Mouse (Mus musculus) telencephalon, adult 2 months (tissue): Measurements from ENCODE around the gene Usp5.
A peak's percentile ranks its signal among the peaks of the same experiment; 100 is the strongest.
"Not testable (repeated sequence)": the region's sequence is repeated elsewhere in the genome, so short reads cannot be mapped to it uniquely, and the experiment has no call there.

Experiments
- DNase-seq: peaks from one replicate; pipeline ENCODE4 v3.0.0-alpha.2; 2011; ENCODE audit warnings: low read depth, low spot score

The Usp5 gene

DNA sequence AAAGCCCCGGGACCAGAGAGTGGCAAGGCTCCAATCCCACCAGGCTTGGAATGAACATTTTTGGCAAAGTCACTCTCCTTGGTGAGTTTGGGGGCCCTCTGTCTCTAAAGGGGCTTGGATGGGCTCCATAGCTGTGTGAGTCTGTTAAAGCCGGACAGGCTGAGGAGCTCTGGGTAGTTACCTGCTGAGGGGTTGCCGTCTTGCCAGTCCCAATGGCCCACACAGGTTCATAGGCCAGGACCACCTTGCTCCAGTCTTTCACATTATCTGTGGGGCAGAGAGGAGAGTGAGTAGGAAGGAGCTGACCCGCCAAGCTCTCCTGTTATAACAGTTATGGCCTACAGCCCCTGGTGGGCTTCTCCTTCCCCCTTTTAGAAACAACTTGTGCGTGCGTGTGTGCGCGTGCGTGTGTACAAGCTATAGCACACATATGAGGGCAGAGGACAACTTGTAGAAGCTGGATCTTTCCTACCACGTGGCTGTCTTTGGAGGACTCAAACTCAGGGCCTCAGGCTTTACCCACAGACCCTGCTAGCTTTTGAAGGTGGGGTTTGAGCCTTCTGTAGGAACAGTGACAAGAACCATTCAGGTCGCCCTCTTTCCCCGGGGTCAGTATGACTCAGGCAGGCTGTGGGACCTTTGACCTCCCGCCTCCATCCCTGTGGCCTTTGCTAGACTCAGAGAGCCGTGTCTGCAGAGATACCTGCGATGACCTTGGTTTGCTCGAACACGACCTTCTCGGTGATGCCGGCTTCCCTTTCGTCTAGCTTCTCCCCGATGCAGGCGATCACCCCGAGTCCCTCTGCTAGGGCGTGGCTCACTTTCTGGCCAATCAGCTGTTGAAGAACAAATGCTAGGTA is 17.4 kb downstream of the Usp5 start:
- DNase-seq = no peak

DNA sequence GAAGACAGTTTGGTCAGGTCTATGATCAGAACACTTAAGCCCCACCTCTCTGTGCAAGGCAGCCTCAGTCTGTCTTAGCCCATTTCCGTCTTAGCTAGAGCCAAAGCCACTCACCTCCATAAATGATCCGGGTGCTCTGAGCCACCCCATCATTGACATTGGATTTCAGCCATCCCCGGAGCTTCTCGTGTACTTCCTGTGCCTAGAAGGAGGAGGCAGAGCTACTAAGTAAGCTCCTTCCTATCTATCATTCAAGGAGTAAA is 17.9 kb downstream of the Usp5 start:
- DNase-seq = no peak

DNA sequence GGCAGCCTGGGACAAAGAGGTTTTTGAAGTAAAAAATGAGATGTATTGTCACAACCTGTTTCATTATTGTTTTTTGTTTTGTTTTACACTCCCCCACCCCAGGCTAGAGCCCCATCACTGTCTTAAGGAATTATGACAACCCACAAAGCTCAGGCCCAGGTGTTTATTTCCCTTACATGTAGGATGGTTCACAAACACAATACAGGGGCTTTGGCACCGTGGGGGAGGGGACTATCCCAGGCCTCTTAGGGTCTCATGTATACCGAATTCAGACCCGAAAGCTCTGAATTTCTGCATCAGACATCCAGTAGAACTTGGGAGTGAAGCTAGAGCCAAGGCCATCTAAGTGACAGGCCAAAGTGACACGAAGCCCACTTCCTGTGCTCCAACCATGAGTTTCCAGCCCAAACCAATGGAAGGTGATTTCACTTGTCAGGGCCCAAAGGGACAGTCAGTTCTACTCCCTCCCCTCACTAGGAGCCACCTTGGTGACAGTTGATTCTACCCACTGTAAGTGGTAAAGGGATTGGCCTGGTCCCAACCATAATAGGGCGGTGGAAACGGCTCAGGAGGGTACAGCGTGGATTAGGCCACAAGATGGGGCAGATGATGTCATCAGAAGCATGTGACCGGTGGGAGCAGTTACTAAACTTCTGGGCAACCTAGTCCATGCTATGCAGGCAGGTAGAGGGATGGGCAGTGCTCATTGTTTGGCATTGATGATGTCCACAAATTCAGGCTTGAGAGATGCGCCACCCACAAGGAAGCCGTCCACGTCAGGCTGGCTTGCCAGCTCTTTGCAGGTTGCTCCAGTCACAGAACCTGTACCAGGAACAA is 18.5 kb downstream of the Usp5 start:
- not testable (repeated sequence) for DNase-seq

DNA sequence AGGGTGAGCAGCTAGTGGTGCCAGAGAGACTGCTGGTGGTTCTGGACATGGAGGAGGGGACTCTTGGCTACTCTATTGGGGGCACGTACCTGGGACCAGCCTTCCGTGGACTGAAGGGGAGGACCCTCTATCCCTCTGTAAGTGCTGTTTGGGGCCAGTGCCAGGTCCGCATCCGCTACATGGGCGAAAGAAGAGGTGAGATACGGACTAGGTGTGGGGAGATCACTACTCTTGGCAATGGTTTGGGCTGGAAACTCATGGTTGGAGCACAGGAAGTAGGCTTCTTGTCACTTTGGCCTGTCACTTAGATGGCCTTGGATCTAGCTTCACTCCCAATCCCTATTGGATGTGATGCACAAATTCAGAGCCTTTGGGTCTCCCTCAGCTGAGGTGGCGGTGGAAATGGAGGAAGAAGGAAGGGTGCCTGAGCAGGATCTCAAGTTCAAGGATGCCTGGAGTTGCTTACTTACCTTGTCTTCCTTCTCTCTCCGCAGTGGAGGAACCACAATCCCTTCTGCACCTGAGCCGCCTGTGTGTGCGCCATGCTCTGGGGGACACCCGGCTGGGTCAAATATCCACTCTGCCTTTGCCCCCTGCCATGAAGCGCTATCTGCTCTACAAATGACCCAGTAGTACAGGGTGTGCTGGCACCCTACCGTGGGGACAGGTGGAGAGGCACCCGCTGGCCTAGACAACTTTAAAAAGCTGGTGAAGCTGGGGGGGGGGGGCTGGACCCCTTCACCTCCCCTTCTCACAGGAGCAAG is 19.3 kb downstream of the Usp5 start:
- DNase-seq = no peak

DNA sequence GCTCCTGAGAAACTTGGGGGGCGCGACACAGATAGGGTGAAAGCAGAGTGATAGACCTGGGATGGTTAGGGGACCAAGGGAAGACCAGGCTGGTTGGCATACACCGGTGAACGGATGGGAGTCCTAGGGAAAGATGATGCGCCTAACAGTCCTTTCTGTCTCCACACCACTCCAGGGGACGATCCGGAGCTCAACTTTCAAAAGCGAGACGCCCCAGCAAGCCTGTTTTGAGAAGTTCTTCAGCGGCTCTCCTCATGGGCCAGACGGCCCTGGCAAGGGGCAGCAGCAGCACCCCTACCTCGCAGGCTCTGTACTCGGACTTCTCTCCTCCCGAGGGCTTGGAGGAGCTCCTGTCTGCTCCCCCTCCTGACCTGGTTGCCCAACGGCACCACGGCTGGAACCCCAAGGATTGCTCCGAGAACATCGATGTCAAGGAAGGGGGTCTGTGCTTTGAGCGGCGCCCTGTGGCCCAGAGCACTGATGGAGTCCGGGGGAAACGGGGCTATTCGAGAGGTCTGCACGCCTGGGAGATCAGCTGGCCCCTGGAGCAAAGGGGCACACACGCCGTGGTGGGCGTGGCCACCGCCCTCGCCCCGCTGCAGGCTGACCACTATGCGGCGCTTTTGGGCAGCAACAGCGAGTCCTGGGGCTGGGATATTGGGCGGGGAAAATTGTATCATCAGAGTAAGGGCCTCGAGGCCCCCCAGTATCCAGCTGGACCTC is 20.1 kb downstream of the Usp5 start:
- DNase-seq = no peak

DNA sequence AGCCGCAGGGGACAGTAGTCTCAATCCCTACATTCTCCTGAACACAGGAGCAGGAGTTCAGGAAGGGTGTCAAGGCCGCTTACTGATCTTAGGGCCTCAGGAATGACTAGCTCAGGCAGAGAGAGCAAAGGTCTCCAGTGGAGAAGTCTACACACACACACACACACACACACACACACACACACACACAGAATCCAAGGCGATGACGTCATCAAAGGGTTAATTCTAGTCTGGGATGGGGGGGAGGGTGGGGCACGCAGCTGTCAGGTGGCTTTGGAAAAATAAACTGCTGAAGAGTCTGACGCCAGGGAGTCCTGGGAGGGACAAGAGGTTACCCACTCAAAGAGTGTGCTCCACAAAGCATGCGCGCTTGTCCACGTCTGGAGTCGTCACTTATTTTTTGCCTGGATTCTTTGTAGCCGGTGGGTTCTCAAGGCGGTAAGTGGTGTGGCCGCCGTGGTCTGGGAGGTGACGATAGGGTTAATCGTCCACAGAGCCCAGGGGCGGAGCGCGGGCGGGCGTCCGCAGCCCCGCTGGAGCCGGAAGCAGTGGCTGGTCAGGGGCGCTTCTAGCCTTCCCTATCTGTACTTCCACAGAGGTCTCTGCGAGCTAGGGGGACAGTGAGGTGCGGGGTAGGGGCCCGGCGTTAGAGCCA is 20.8 kb downstream of the Usp5 start, which contains the start of gene Spsb2:
TSS of gene Spsb2 (plus strand) at position 304 of the 655 bp plus-strand sequence.
- no peak for DNase-seq

DNA sequence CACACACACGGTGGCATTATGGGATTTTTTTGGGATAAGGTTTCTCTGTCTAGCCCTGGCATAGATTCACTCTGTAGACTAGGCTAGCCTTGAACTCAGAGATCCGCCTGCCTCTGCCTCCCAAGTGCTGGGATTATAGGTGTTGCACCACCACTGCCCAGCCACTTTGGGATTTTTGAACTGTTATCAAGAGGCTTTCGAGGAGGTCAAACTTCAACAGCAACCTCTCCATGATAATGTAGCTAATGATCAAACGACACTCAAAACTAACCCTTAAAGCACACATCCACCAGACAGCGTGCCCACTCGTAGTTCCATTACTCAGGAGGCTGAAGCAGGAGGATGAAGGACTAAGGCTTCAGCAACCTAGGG is 21.3 kb downstream of the Usp5 start:
- no peak for DNase-seq

DNA sequence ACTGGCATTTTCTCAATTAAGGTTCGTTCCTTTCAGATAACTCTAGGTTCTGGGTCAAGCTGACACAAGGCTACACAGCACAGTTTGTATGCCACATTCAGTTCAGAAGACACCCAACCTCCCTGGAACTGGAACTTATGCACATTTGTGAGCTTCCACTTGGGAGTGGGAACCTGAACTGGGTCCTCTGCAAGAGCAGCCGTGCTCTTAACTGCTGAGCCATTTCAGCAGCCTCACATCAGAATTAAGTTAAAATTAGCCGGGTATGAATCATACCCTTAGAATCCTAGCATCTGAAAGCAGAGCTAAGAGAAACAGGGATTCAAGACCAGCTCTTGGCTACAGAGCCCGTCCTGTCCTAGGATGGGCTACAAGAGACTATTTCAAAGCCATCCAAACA is 21.9 kb downstream of the Usp5 start:
- peak; percentile 65 for DNase-seq

DNA sequence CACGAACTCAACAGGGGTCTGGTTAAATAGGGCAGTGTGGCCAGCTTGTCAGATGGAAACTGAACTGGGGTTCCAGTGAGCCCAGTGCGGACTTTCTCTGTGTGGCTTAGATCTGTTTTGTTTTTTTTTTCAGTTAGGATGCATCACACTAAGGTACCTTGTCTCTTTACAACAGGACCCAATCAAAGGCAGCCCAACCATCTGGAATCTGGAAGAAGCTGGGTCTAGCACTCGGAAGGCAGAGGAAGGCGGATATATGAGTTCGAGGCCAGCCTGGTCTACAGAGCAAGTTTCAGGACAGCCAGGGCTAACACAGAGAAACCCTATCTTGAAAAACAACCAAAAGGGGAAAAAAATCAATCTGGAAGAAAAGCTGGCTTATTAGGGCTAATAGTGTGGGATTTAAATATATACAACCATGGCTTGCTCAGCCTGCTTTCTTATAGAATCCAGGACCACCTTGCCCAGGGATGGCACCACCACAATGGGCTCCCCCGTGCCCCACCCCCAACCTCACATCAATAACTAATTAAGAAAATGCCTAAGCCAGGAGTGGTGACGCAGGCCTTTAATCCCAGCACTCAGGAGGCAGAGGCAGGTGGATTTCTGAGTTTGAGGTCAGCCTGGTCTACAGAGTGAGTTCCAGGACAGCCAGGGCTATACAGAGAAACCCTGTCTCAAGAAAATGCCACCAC is 22.7 kb downstream of the Usp5 start:
- no peak for DNase-seq

DNA sequence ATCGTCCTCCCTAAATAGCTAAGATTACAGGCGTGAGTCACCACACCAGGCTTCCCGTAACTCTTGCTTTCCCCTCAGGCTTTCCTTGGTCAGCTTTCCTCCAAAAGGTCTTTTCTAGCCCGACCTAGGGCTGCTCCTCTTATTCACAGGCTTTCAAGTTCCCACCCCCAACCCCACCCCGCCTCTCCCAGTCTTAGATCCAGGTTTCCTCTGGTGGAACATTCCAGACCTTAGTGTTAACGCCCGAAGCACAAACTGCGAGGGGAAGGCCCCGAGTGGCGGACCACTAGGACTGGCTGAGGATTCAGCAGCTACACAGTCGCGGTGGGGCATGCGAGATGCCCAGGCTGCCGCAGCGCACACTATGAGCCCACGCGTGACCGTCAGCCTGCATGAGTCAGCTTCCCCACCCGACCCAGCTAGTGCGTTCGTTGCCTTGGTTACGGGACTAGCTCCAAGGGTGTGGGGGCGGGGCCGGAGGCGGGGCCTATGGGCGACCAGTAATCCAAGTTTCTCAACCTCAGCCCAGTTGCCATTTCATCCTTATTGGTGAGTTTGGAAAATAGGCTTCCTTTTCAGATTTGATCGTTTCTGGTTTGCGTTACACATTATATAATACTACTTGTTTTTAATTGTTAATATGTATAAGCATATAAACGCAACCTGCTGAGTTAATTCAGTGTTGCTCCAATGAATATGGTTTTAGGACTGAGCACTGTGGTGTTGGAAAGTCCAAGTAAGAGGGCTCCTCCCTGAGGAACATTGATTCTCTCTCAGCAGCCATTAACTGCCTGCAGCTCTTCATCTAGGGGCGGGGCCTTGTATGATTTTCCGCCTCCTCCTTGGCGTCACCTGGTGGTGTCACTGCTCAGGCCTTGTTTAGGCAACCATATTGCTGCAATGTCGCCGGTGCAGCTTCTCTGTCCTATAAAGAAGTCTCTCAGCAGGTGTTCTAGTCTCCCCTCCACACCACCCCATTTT is 23.7 kb downstream of the Usp5 start:
- peak; percentile 97 for DNase-seq

DNA sequence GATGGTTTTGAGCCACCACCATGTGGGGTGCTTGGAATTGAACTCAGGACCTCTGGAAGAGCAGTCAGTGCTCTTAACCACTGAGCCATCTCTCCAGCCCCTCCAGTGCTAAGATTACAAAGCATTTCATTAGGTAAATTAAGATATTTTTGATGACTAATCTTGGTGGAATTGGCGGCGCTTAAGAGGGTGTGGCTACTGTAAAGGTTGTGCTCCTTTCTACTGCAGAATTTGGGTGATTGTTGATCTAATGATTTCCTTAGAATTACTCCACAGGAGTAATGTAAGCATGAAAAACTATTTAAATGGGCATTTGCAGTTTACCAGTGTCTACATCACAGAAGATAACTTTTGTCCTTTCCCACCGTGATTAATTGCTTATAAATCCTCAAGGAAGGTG is 24.9 kb downstream of the Usp5 start:
- DNase-seq = no peak

DNA sequence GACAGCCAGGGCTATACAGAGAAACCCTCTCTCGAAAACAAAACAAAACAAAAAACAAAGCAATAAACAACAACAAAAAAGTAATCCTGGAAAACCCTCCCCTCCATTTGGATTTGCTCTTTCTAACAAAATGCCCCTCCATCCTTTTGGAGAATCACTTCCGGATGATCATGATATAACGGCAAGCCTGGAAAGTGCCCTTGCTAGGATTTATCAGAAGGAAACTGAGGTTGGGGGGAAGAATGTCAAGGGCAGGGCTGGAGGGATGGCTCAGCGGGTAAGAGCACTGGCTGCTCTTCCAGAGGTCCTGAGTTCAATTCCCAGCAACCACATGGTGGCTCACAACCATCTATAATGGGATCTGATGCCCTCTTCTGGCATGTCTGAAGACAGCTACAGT is 25.6 kb downstream of the Usp5 start:
- DNase-seq = not testable (repeated sequence)

DNA sequence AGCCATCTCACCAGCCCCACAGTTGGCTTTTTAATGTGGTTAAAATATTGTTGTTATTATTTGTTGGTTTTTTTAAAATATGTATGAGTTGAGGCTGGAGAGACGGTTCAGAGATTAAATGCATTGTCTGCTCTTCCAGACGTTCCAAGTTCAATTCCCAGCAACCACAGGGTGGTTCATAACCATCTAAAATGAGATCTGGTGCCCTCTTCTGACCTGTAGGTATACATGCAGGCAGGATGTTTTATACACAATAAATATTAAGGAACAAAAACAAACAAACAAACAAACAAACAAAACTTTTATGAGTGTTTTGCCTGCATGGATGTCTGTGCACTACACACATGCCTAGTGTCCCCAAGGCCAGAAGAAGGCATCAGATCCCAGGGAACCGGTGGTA is 26.2 kb downstream of the Usp5 start:
- DNase-seq = no peak

DNA sequence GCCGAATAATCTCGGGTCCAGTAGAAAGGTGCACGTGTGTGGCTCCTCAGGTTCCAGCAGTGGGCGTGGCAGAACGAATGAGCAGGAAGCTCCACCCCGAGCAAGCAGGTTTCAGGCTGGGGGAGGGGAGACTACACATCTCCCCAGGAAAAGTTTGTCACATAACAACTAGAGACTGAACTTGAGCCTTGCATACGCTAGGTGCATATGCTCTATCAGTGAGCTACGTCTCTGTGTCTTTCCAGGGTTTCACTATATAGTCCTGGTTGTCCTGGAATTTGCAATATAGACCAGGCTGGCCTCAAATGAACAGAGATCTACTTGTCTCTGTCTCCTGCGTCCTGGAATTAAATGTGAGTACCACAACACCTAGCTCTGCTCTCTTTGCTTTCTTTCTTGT is 26.9 kb downstream of the Usp5 start:
- DNase-seq = not testable (repeated sequence)

DNA sequence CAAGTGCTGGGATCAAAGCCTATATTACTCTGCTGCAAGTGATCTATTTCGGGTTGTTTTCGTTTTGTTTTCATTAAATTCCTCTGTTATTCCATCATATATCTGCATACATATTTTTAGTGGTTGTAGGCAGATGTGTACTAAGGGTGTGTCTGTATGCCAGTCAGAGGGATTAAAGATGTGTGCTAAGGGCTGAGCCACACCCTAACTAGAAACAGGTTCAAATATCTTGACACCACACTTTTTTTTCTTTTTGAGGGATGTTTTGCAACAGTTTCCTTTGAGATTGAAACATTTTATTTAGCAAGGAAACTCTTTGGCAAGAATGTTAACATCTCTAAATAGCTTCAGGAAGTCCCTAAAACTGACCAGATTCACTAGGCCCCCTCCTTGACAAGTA is 33.1 kb downstream of the Usp5 start:
- no peak for DNase-seq

DNA sequence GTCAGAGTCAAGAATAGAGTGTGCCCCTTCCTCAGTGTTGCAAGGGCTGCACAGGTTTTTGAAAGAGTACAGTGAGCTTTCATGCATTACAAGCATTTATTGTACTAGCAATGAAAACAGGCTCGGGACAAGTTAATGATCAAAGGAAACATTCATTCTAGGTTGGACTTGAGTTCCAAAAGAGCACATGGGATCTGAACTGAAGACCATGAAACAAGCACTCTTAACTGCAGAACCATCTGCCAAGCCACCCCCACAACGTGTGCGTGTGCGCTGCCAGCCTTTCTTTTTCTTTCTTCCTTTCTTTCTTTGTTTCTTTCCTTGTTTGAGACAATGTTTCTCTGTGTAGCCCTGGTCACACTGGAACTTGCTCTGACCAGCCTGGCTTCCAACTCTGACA is 33.5 kb downstream of the Usp5 start:
- no peak for DNase-seq

DNA sequence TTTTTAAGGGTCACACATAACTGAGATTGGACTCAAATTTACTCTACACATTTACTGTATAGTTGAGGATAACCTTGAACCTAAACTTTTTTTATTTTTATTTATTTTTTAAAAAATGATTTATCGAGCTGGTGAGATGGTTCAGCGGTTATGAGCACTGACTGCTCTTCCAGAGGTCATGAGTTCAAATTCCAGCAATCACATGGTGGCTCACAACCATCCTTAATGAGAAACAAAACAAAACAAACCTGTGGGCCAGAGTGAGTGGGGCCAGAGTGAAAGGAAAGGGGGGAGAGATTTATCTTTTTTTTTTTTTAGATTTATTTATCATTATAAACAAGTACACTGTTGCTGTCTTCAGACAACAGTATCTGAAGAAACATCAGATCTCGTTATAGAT is 37.4 kb downstream of the Usp5 start:
- no peak for DNase-seq

DNA sequence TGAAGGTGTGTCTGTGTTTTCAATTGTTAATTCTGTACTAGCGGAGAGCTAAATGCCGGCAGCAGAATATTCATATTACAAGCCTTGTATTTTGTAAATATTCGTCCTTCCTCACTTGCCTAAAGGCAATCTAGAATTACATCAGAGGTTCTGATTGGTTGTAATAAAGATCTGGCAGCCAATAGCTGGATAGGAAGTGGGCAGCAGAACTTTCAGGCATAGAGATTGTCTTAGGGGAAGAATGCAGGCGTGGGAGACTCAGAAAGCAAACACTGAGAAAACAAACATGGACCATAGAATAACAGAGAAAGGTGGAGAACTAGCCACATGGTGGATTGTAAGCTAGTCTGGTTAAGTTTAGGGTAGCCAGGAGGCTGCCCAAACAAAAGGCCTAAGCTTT is 39.2 kb downstream of the Usp5 start:
- no peak for DNase-seq

DNA sequence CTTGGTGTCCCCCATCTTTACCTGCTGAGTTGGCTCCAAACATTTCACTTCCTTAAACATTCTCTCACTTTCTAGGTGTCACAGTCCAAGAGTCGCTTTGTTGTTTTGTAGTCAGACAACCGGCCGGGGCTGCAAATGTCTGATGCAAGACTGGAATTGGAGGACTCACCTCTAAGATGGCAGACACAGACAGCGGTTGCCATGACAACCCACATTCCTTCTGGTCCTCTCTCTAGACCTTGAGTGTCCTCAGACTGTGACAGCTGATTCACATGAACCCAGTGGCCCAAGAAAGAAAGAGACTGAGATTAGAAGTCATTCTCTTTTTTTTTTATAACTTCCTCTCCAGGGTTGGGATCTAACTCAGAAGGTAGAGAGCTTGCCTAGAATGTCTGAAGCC is 39.8 kb downstream of the Usp5 start:
- no peak for DNase-seq
